Mouse (Mus musculus): ENCODE measurements around the gene Nol6. TPM values are rescaled to one million over a fixed set of nuclear protein-coding genes. Genes with fewer than 3 reads are reported as not detected.
"Not testable (repeated sequence)": the region's sequence is repeated elsewhere in the genome, so short reads cannot be mapped to it uniquely, and the experiment has no call there.

Gene Nol6
- polyA plus RNA-seq, 1 experiment from 2014 or later, result 27.1 TPM

DNA sequence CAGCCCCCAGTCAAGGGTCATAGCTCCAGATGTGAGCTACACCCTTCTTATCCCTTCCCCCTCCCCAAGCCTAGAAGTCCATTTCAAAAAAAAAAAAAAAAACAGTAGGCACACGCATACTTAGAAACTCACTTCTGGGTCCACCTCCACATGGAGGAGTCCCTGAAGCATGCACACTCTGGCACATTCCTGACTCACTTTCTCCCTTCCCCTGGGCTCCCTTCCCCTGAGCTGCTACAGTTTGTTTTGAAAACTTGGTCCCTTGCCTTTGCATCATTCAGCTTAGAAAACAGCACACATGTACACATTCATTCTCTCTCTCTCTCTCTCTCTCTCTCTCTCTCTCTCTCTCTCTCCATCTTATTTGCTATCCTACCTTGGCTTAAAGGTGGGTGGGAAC, 31.3 kb downstream of the Nol6 start:
- H3K36me3 ChIP-seq, result no peaks in the 10 kb centered on the region
- H3K27ac ChIP-seq, result no peak overlapping the region
- H3K4me2 ChIP-seq (replicated peaks), result no peak overlapping the region
- 88% methylated on average over 1 of the region's 1 CpGs for WGBS
- peaks cover 3% of the 10 kb centered on the region for H3K4me1 ChIP-seq
- H3K9me3 ChIP-seq, result no peaks in the 10 kb centered on the region
- H3K27me3 ChIP-seq (replicated peaks), result peaks cover 26% of the 10 kb centered on the region
- H3K9ac ChIP-seq, result no peak overlapping the region
- ATAC-seq (ENCODE audit: low FRiP score, low read depth), result no peak
- H3K4me3 ChIP-seq, result no peak overlapping the region

DNA sequence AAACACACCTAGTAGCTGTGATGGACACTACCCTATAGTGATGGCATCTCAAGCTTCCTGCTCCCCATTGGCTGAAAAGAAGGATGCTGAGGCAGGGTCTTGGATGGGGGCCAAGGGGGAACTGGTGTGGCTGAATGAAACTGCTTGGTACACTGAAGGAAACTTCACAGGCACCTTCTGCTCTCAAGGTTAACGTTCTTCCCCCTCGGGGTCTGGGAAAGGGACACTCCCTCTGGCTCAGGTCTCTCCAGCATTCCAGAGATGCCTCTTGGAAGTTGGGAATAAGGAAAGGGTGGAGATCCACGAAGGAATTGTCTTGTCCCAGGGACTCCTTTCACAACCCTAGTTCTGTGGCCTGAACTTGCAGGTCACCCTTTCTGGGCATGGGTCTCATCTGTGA, 32.9 kb downstream of the Nol6 start:
- Histone ChIP-seq H3K4me1 (no peaks in the 10 kb centered on the region), H3K4me3 (no peak overlapping the region), H3K9ac (no peak overlapping the region), H3K9me3 (no peaks in the 10 kb centered on the region), H3K4me2 (replicated peaks) (no peak overlapping the region), H3K27me3 (replicated peaks) (peaks cover 10% of the 10 kb centered on the region), H3K27ac (no peak overlapping the region), H3K36me3 (no peaks in the 10 kb centered on the region)
- ATAC-seq (ENCODE audit: low FRiP score, low read depth), result no peak
- WGBS, result 54% methylated on average over 3 of the region's 3 CpGs

DNA sequence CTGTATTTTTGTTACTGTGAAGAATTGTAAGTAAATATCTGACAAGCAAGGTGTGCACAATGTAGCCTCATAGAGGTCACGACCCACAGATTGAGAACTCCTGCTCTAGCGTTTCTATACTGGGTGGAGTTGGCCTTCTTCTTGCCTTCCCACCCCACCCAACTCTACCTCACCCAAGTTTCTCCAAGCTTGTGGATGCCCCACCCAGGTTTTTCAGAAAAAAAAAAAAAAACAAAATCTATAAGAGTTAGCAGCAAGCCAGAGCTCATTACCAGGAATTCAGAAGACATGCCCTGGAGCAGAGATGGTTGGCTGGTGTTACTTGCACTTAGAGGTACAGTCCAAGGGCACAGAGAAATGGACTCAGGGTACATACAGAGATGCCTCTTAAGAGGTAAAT, 34.5 kb downstream of the Nol6 start:
- H3K4me3 ChIP-seq, result no peak overlapping the region
- no peaks in the 10 kb centered on the region for H3K27me3 ChIP-seq (replicated peaks)
- no peaks in the 10 kb centered on the region for H3K36me3 ChIP-seq
- H3K9ac ChIP-seq, result no peak overlapping the region
- H3K4me1 ChIP-seq, result no peaks in the 10 kb centered on the region
- ATAC-seq (ENCODE audit: low FRiP score, low read depth), result no peak
- H3K27ac ChIP-seq, result no peak overlapping the region
- 71% methylated on average over 2 of the region's 2 CpGs for WGBS
- H3K9me3 ChIP-seq, result no peaks in the 10 kb centered on the region
- no peak overlapping the region for H3K4me2 ChIP-seq (replicated peaks)

DNA sequence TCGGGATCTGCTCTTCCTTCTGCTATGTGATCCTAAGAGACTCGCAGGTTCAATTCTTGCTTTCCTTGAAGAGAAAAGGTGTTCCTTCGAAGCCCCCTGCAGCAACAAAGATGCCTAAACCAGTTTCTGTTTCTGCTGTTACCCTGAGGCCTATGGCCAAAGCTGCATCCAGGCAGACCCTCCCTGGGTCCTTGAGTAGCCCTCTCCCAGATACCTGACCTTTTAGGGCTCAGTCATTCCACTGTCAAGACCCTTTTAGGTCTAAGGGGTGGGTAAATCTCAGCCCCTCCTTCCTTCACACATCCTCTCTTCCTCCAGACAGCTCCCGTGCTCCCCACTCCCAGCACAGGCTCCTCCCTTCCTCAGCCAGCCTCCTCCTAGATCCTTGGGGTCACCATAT, 35.1 kb downstream of the Nol6 start:
- H3K9me3 ChIP-seq, result no peaks in the 10 kb centered on the region
- ATAC-seq (ENCODE audit: low FRiP score, low read depth), result no peak
- WGBS, result 80% methylated on average over 4 of the region's 4 CpGs

DNA sequence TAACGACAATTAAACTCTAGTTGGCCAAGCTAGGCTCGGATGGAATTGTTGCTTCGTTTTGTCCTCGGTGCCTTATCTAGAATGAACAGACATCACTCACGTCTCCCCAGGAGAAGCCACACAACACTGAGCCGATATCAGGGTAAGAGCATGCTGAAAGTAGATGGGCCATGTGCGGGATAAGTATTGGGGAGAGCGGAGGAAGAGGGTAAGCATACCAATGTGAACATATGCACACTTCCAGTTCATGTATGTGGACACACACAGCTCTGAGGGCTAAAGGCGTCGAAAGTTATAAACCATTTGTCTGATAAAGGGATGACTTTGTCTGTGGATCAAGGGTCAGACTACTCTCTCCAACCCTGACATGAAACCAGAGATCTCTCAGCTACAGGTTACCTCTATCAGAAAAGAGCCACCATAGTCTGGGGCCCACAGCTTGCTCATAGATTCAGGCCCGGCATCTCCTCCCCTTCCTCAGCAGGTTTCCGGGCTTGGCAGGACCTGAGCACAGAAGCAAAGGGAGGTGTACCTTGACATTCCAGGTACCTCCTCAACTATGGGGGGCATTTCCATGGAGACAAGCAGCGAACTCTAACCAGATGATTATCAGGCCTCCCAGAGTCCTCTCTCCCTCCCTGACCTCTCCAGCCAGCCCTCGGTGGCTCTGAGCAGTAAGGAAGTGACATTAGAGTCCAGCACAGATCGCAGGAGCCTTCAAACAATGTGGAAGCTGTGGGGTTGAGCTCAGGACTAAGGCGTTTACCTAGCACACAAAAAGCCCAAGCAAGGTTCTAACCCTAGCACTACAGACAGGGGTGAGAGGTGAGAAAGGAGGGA, 36.6 kb downstream of the Nol6 start:
- Histone ChIP-seq H3K4me2 (replicated peaks) (no peak overlapping the region), H3K27ac (no peak overlapping the region), H3K36me3 (no peaks in the 10 kb centered on the region), H3K4me1 (no peaks in the 10 kb centered on the region), H3K9me3 (no peaks in the 10 kb centered on the region), H3K9ac (no peak overlapping the region), H3K27me3 (replicated peaks) (no peaks in the 10 kb centered on the region), H3K4me3 (no peak overlapping the region)
- WGBS, result 84% methylated on average over 16 of the region's 16 CpGs
- ATAC-seq (ENCODE audit: low FRiP score, low read depth), result no peak

More for the DNA sequence above, 35.1 kb downstream of the Nol6 start:
- Histone ChIP-seq H3K4me3 (no peak overlapping the region), H3K4me1 (no peaks in the 10 kb centered on the region), H3K4me2 (replicated peaks) (no peak overlapping the region), H3K36me3 (no peaks in the 10 kb centered on the region), H3K9ac (no peak overlapping the region), H3K27ac (no peak overlapping the region), H3K27me3 (replicated peaks) (no peaks in the 10 kb centered on the region)

DNA sequence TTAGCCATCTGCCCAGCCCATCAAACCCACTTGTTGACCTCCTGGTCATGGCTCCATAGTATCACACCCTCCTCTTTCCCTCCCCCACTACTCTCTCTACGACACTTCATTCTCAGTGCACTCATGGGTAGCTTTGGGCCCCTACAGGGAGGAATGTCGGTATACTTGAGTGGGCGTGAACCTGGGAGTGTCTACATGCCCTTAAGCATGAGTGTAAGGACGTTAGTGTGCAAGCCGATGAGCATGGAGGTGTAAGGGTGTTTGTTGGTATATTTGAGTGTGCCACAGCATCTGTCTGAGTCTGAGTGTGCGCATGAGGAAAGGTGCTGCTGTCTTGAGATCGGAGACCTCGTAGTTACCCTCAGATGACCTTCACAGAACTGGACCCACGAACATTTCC, 37.3 kb downstream of the Nol6 start:
- Histone ChIP-seq H3K4me2 (replicated peaks) (no peak overlapping the region), H3K9me3 (no peaks in the 10 kb centered on the region), H3K9ac (no peak overlapping the region), H3K4me1 (no peaks in the 10 kb centered on the region), H3K4me3 (no peak overlapping the region), H3K27me3 (replicated peaks) (no peaks in the 10 kb centered on the region), H3K27ac (no peak overlapping the region), H3K36me3 (no peaks in the 10 kb centered on the region)
- 77% methylated on average over 9 of the region's 9 CpGs for WGBS
- no peak for ATAC-seq (ENCODE audit: low FRiP score, low read depth)

DNA sequence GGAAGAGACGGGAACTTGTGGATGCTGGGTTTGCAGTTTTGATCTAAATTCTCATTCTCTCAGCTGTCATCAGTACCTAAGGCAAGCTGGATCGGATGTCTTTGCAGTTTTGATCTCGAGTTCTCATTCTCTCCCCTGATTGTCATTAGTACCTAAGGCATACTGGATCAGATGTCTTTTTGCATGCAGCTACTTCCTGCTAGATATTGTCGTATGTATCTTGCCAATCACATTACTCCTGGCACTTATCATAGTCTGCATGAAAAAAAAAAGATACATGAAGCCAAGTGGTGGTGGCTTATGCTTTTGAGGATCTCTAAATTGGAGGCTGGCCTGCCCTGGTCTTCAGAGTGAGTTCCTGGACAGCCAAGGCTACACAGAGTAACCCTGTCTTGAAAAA, 39.4 kb downstream of the Nol6 start:
- no peaks in the 10 kb centered on the region for H3K27me3 ChIP-seq (replicated peaks)
- no peaks in the 10 kb centered on the region for H3K9me3 ChIP-seq
- H3K4me3 ChIP-seq, result no peak overlapping the region
- no peak overlapping the region for H3K9ac ChIP-seq
- no peak overlapping the region for H3K27ac ChIP-seq
- H3K36me3 ChIP-seq, result no peaks in the 10 kb centered on the region
- no peak overlapping the region for H3K4me2 ChIP-seq (replicated peaks)
- 87% methylated on average over 4 of the region's 4 CpGs for WGBS
- H3K4me1 ChIP-seq, result no peaks in the 10 kb centered on the region
- ATAC-seq (ENCODE audit: low FRiP score, low read depth), result no peak

DNA sequence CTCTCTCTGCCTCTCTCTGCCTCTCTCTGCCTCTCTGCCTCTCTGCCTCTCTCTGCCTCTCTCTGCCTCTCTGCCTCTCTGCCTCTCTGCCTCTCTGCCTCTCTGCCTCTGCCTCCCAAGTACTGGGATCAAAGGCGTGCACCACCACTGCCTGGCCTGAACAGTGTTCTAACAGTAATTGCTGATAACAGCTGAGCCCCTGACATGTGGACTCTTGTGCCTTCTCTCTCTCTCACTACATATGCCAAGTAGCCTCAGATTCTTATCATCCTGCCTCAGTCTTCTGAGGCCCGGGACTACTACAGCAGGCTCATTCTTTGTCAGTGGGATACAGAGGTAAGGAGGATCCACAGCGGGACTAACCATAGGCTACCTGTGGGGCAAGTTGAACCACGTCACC, 41.5 kb downstream of the Nol6 start:
- H3K27me3 ChIP-seq (replicated peaks); H3K4me3 ChIP-seq; H3K4me1 ChIP-seq; H3K9ac ChIP-seq; H3K36me3 ChIP-seq; ATAC-seq (ENCODE audit: low FRiP score, low read depth); H3K4me2 ChIP-seq (replicated peaks); H3K9me3 ChIP-seq; H3K27ac ChIP-seq: not testable (repeated sequence)
- WGBS, result 76% methylated on average over 4 of the region's 4 CpGs

DNA sequence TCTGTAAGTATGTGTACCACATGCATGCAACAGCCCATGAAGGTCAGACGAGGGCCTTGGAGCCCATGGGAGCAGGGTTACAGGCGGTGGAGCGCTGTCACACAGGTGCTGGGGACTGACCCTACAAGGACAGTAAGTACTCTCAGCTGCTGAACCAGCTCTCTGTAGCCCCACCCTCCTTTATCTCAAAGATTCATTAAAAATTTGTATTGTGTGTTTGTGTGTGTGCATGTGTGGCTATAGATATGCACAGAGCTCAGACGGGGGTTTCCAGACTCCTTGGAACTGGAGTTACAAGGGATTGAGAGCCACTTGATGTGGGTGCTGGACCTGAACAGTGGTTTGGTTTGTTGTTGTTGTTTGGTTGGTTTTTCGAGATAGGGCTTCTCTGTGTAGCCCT, 42.5 kb downstream of the Nol6 start:
- Histone ChIP-seq H3K4me2 (replicated peaks) (no peak overlapping the region), H3K4me3 (no peak overlapping the region), H3K9ac (no peak overlapping the region), H3K9me3 (no peaks in the 10 kb centered on the region), H3K36me3 (no peaks in the 10 kb centered on the region), H3K4me1 (no peaks in the 10 kb centered on the region), H3K27me3 (replicated peaks) (no peaks in the 10 kb centered on the region), H3K27ac (no peak overlapping the region)
- ATAC-seq (ENCODE audit: low FRiP score, low read depth), result no peak
- 91% methylated on average over 5 of the region's 5 CpGs for WGBS

DNA sequence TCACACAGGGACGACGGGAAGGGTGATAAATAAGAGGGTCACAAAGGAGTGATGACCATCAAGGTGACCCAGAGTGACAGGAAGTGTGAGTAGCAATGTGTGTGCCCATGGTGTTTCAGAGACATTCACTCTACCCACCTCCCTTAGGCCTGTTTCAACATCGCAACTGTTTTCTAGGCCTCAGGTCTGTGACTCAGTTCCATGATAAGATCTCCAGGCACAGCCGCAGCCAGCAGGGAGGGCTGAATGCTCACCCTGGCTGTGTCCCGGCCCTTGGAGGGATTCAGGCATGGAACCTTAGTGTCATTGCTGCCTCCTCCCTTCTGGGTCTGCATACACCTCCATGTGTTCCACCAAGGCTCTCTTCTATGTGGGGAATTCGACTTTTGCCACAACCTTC, 45.5 kb downstream of the Nol6 start:
- Histone ChIP-seq H3K4me2 (replicated peaks) (no peak overlapping the region), H3K27ac (no peak overlapping the region), H3K4me3 (no peak overlapping the region), H3K27me3 (replicated peaks) (no peaks in the 10 kb centered on the region), H3K4me1 (no peaks in the 10 kb centered on the region), H3K9me3 (no peaks in the 10 kb centered on the region), H3K9ac (no peak overlapping the region), H3K36me3 (no peaks in the 10 kb centered on the region)
- WGBS, result 84% methylated on average over 6 of the region's 6 CpGs
- no peak for ATAC-seq (ENCODE audit: low FRiP score, low read depth)

DNA sequence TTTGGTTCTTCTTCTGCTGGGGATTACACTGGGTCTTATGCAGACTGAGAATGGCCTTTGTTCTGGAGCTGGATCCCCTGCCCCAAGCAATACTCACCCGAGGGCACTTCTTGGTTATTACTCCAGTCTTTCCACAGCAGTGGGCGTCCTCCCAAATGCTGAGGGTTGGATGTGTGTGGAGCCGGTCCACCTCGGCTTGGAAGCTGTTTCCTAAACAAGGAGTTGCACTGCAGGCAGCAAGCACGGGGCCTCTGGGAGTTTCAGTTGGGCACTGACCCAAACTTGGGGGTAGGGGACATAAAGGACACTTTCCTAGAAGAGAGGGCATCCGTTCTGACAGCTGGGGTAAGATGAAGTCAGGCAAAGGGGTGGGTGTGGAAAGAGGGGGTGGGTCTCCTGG, 49.8 kb downstream of the Nol6 start:
- no peak overlapping the region for H3K9ac ChIP-seq
- H3K27ac ChIP-seq, result no peak overlapping the region
- WGBS, result 84% methylated on average over 6 of the region's 6 CpGs

DNA sequence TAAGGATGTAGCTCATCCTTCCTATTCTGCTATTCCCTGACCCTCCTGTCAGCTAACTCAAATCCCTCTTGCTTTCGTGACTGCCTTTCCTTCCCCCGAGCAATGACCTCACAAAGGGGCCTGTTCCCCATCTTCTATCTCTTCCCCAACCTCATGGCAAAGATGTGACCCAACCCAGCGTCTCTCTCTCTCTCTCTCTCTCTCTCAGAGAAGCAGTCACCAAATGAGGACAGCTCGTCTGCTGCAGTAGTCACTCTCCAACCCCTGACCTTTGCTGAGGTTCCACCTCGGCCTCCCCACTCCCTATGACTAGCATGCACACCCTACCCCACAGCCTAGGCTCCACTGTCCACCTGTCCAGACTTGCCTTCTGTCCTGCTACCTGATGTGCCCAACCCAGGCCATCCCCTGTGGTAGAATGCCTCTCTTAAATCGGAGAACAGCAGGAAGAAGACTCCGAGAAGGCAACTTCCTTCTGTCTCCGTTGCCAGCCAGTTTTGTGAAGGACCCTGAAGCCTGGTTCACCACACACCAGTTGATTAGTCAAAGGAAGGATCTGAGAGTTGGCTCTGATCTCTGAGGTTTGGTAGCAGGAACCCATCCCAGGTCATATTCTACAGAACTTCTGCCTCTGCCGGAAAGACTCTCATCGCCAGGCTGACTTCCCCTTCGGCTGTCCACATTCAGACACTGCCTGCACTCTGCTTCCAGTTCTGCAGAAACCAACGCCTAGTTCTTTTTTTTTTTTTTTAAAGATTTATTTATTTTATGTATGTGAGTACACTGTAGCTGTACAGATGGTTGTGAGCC, 51.0 kb downstream of the Nol6 start:
- Histone ChIP-seq H3K9me3 (no peaks in the 10 kb centered on the region), H3K36me3 (no peaks in the 10 kb centered on the region), H3K4me3 (no peak overlapping the region), H3K27ac (no peak overlapping the region), H3K4me2 (replicated peaks) (no peak overlapping the region), H3K27me3 (replicated peaks) (no peaks in the 10 kb centered on the region), H3K4me1 (no peaks in the 10 kb centered on the region), H3K9ac (no peak overlapping the region)
- no peak for ATAC-seq (ENCODE audit: low FRiP score, low read depth)
- 80% methylated on average over 12 of the region's 12 CpGs for WGBS

More for the DNA sequence above, 49.8 kb downstream of the Nol6 start:
- Histone ChIP-seq H3K36me3 (no peaks in the 10 kb centered on the region), H3K4me1 (no peaks in the 10 kb centered on the region), H3K4me3 (no peak overlapping the region), H3K9me3 (no peaks in the 10 kb centered on the region), H3K4me2 (replicated peaks) (no peak overlapping the region), H3K27me3 (replicated peaks) (no peaks in the 10 kb centered on the region)
- ATAC-seq (ENCODE audit: low FRiP score, low read depth), result no peak

Data from neural tube, embryonic 12.5 days (tissue).